Mouse (Mus musculus) urinary bladder, postnatal 36 days (tissue): ENCODE measurements around the gene Slc30a2.
"Not testable (repeated sequence)": the region's sequence is repeated elsewhere in the genome, so short reads cannot be mapped to it uniquely, and the experiment has no call there.

Experiments used
- DNase-seq, 2 experiments: peaks; one replicate each; pipeline ENCODE4 v3.0.0; 2022; ENCODE audit warnings: low spot score in 2 of 2, mixed read lengths in 1 of 2

Slc30a2 gene

DNA sequence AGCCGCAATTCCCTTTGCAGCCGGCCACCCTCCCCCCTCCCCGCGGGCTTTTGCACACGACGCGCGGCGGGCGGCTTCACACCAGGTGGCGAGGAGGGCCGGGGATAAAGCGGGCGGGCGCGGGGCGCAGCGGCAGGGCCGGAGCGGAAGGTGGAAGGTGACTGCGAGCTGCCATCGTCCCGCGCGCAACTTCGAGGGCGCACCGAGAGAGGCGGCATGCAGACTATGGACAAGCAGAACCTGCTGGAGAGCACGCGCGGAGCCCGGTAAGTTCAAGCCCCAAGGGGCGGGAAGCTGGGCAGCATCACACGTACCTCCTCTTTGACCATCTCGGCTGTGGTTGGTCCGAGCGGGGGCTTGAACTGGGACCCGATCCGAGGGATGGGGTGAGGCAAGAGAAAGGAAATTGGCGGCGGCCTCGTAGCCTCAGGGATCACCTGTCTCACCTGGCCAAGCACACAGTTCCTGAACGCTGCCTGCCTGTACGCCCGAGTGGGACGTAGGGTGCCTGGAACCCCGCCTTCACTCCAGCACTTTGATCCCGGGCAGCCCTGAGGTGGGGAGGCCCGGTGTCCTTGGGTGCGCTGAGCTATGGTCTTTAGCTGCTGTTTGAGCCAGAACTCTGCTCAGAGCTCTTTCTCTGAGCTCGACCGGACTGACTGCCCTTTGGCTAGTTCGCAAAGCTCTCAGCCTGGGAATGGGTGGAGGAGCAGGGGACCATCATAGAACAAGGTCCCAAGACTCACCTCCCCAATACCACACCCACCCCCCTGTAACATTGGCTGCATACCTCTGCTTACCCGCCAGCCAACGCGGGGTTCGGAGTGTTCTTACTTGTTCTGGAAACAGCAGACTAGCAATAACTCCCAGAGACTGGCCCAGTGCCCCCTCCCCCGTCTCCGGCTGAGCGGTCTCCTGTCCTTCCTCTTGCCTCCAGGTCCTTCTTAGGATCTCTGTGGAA is at the start of gene Slc30a2:
Gene Slc30a2, plus strand, starts transcription at position 111 of the 961 bp plus-strand sequence.
- no peak for DNase-seq

- no peak for DNase-seq
These were observed 49.3 kb upstream of the Slc30a2 start for GRCm38 (mm10) chr4:134293692-134294163.

- DNase-seq: not testable (repeated sequence)
These were observed 46.9 kb upstream of the Slc30a2 start for GRCm38 (mm10) chr4:134296096-134296495.

DNA sequence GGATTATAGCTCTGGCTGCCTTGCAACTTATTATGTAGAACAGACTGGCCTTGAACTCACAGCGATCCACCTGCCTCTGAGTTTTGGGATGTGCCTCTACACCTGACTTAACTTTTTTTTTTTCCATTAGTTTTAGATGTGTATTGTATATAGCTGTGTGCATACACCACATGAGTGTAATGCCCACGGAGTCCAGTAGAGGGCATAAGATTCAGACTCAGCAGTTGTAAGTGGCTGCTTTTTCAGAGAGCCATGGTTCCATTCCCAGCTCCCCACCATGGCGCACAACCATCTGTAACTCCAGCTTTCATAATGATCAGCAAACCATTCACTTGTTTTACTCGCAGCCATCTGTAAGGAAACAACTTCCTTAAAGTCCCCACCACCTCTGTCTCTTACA is 46.5 kb upstream of the Slc30a2 start:
- no peak for DNase-seq

DNA sequence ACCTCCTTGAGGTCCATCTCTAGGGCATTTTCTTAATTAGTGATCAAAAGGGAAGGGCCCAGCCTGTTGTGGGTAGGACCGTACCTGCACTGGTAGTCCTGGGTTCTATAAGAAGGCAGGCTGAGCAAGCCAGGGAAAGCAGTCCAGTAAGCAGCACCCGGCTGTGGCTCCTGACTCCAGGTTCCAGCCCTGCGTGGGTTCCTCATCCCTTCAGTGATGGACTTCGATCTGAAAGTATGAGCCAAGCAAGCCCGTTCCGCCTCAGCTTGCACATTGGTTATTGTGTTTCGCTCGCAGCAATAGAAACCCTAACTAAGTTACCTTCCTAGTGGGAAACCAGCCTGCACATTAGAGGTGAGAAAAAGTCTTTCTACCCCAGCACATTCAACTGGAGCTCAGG is 45.6 kb upstream of the Slc30a2 start:
- no peak for DNase-seq

- no peak for DNase-seq
These were observed 44.1 kb upstream of the Slc30a2 start for GRCm38 (mm10) chr4:134298626-134299497.

DNA sequence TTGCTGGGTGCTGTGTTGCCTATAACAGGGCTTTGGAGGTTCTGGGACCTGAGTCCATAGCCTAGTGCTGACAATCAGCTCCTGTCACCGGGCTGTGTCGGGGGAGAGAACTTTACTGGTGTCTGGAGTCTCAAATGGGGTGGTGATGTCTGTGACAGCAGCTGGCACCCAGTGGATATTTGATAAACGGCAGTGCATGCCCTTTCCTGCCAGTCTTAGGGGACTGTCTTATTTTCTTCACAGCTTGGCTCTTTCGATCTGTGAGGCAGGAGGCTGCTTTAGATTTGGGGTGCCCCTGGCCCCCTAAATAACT is 43.5 kb upstream of the Slc30a2 start:
- no peak for DNase-seq

GRCm38 (mm10) chr4:134300316-134300715 is 42.7 kb upstream of the Slc30a2 start:
- DNase-seq: peak; percentile 23 to 43

- no peak for DNase-seq
These were observed 40.9 kb upstream of the Slc30a2 start for GRCm38 (mm10) chr4:134302084-134302483.

DNA sequence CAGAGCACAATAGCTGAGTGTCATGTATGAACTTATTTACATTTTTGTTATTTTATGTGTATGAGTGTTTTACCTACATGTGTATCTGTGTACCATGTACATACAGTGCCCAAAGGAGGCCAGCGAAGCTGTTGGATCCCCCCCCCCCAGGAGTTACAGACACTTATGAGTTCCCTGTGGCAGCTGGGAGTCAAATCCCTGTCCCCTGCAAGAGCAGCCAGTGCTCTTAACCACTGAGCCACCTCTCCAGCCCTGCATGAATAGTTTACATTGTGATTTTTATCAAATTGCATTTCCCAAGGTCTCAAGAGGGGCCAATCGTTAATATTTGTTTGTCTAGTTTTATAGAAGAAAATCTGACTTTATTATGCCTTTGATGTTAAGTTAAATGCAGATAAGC is 36.0 kb upstream of the Slc30a2 start:
- DNase-seq: no peak

- peak; percentile 39 to 63 for DNase-seq
These were observed 35.5 kb upstream of the Slc30a2 start for GRCm38 (mm10) chr4:134307367-134308072.

DNA sequence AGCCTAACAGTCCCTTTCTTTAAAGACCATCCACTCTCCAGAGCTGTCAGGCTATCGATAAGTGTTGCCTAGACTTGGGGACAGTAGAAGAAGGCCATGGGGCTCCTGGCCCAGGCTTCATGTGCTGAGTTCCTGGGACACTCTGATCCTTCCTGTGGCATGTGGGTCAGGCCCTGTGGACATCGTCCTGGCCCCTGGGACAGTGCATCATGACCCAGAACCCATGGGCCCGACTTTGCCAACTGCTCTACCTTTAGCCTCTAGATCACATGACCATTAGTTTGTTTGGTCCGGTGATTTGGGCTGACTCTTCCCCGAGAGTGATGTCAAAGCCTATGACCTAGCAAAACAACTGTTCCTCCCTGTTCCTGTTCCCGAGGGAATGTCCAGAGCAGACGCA is 32.9 kb upstream of the Slc30a2 start:
- DNase-seq: no peak

DNA sequence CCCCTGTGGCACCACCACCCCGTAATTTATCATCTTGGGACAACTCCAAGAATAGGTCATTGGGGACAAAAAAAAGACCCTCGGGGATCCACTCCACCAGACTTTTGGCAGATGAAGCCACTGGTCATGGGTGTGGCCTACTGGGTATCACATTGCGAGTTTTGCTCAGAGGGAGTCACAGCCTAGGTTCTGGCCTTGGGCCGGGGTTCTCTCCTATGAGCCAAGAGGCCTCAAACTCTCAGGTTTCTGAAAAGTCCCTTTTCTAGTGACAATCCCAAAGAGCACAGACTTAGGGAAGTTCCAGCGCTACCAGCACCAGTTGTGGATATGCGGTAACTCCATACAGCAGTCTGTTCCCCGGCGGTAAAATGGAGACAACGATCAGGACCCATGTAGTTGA is 32.3 kb upstream of the Slc30a2 start:
- DNase-seq: no peak

- no peak for DNase-seq
These were observed 31.2 kb upstream of the Slc30a2 start for GRCm38 (mm10) chr4:134311784-134312183.

GRCm38 (mm10) chr4:134312341-134312740 is 30.6 kb upstream of the Slc30a2 start:
- no peak for DNase-seq

DNA sequence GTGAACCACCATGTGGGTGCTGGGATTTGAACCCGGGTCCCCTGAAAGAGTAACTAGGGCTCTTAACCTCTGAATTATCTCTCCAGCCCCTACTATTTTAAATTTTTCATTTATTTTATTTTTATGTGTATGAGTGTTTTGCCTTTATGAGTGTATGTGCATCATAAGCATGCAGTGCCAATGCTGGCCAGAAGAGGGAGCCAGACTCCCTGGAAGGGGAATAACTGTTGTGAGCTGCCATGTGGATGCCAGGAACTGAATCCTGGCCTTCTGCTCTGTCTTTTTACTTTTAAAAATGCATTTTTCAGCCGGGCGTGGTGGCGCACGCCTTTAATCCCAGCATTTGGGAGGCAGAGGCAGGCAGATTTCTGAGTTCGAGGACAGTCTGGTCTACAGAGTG is 30.1 kb upstream of the Slc30a2 start:
- no peak for DNase-seq

GRCm38 (mm10) chr4:134314081-134314655 is 28.8 kb upstream of the Slc30a2 start:
- DNase-seq: no peak

DNA sequence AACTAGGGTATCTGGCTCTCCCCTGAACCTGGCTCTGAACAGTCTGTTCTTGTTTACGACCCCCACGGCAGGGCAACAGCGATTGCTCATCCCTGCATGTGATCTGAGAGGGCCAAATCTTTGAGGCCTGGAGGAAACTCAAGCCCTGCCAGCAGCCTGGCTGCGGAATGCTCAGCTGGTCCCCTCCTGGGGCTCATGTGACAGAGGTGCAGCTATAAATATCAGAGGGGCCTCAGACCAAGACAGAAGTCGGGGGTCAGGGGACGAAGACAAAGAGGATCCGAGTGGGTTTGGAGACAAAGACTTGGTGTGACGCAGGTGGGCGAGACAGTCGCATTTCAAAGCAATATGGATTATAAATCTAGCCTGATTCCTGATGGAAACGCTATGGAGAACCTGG is 28.1 kb upstream of the Slc30a2 start, which contains the start of gene Trim63:
Gene Trim63, plus strand, starts transcription at position 245 of the 400 bp plus-strand sequence.
- DNase-seq: no peak

GRCm38 (mm10) chr4:134315470-134315869 is 27.5 kb upstream of the Slc30a2 start:
- DNase-seq: no peak

DNA sequence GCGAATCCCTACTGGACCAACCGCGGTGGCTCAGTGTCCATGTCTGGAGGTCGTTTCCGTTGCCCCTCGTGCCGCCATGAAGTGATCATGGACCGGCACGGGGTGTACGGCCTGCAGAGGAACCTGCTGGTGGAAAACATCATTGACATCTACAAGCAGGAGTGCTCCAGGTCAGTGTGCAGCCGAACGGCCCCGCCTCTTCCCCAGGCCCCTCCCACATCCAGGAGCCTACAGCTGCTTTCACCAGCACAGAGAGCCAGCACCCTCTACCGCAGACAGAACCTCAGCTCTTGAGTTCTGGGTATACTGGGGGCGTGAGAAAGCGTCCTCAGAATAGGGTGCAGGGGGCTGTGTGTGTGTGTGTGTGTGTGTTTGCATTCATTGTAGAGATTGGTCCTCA is 26.6 kb upstream of the Slc30a2 start:
- no peak for DNase-seq

DNA sequence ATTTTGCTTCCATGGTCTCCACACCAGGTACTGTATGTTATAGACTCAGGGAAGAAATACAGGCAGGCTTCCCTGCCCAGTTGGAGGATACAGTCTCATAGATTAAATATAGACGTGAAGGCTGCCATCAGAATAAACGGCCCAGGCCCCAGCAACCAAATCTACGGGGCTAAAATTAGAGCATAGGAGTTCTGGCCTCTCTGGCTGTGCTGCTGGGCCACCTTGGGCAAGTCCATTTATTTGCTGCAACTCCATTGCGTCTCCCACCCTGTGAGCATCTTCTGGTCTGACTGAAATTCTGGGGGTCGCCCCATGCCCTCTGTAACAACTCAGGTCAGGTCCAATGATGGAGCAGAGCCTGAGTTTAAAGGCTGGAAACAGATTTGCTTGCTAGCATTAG is 23.9 kb upstream of the Slc30a2 start:
- no peak for DNase-seq
